Mouse (Mus musculus) gonadal fat pad, adult 2 months (tissue): ENCODE data around the gene Zcchc14. TPM values are rescaled to one million over a fixed set of nuclear protein-coding genes. Genes with fewer than 3 reads are reported as not detected.
"Not testable (repeated sequence)": the region's sequence is repeated elsewhere in the genome, so short reads cannot be mapped to it uniquely, and the experiment has no call there.

Experiments
- DNase-seq: peaks from one replicate; pipeline ENCODE4 v3.0.0-alpha.2; 2012; ENCODE audit warnings: low read depth
- polyA plus RNA-seq: library from polyadenylated mRNA; depleted of rRNA; stranded (reverse); fragments of >200 nt; gene quantifications from 2 replicates; pipeline ENCODE4 v1.2.3, GENCODE M21; 2012

Gene Zcchc14
- polyA plus RNA-seq, 1 experiment = 18.2 TPM

DNA sequence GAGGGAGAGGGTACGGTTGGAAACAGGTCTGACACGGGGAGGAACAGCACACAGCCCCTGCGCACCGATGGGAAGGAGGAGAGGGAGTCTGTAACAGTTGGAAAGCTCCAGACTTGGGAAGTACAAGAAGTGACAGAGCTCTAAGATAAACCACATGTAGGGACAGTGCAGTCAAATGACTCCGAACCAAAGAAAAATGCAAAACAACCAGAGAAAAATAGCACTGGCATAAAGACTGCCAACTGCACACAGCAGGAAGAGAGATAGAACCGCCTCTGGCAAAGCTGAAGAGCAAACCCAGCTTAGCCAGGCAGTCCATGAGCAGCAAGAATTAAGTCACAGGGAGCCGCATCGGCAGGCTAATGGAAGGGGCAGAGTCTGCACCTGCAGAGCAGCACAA, 29.7 kb downstream of the Zcchc14 start:
- no peak for DNase-seq

DNA sequence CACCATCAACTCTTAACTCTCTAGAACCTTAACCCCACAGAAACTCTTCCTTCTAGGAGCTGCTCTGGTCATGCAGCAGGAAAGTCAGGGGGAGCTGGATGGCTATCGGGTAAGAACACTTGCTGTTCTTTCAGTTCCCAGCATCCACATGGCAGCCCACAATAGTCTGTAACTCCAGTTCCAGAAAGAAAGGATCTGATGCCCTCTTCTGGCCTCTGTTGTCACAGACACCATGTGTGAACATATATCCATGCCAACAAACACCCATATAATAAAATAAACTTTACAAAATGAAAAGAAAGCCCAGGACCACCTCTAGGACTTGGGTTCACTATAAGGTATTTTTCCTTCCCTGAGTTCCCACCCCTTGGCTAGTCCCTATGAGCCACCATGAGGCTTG, 30.8 kb downstream of the Zcchc14 start:
- DNase-seq = no peak

DNA sequence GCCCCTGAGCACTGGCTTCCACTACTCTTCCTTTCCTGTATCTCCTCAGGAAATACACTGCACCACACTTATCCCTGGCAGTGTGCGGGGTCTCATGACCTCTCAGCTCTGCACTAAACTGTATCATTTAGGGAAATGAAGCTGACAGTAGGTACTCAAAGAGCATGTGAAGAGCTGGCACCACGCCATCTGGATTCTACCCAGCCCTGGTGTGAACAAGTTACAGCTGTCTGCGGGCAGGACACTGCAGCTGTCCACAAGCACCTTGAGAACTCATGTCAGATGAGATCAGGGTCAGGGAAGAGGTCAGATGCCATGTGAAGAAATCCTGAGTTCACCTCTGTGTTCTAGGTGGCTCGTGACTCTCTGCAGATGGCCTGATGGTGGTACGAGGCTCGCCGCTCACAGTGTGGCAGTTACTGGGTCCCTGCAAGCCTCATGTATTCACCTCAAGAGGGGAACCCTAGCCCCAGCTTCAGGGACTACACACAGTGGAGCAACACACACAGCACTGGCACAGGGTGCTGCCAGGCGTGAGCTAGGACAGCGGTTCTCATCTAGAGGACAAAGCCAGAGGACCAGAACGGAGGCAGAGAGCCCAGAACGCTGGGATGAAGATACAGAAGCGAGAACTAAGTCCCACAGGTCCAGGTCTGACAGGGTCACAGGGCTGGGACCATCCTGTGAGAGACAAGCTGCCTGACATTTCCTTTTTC, 31.7 kb downstream of the Zcchc14 start:
- DNase-seq = no peak

DNA sequence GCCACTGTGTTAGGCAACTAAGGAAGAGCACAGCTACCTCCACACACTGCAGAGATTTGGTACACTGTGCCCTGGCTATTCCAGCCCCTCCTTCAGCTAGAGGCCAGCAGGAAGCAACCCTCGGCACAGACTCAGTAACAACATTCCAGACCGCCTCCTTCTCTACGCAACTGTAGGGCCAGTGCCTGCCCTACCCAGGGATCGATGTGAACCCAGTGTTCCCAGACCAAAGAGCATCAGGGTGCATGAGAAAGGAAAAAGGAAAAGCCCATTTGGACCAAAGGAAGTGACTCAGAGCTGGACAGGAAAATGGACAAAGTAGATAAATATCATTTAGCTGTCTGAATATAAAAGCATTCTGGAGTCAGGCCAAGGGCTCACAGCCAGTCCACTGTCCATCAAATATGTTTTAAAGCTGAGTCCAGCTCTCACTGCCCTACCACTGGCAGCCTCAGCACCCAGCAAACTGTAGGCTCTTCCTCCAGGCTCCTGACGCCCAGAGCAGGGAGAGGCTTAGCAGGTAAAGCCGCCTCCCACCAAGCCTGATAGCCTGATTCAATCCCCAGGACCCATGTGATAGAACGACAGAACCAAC, 33.2 kb downstream of the Zcchc14 start:
- DNase-seq = no peak

DNA sequence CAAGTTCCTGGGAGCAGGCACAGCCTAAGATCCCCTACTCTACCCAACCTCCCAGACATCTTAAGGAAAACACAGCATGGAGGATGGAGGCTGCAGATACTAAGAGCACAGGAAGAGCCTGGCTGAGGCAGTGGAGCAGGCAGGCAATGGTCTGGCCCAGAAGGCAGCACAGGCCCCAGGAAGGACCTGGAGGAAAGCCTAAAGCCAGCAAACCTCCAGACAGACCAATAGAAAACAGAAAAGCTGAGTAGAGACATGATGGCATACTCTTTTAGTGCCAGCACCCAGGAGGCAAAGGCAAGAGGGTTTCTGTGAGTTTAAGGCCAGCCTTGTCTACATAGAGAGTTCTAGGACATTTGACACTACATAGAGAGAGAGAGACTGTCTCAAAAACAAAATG, 39.3 kb downstream of the Zcchc14 start:
- DNase-seq = no peak

DNA sequence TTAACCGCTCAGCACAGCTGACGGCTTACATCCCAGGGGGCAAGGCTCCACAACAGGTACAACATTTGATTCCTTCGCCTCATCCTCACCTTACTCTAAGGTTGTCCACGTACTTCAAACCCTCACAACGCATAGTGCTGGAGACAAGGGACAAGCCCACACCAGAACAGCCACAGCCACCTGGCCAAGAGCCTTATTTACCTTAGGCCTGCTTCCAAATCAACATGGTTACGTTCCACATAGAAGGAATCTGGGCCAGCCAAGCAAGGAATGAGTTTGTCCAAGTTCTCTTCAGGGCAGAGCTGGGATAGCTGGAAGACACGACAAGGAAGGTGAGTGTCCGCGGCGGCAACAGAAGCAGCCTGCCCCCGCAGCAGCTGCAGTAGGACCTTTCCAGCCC, 42.8 kb downstream of the Zcchc14 start:
- no peak for DNase-seq

DNA sequence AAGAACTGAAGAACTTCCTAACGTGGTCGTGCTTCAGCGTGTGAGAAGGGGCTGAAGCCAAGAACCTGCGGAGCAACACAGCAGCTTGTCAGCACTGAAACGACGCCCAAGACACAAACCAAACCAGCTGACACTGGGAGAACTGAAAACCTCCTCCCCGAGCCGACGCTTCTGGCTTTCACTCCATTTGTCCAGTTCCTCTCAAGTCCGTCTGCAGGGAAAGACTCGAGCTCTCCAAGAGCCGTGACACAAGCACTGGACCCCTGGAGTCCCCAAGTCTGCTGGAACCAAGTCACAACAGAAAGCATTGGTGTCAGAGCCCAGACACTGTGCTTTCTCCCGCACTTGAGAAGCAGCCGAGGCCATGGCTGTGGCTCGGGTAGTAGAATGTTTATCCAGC, 43.5 kb downstream of the Zcchc14 start:
- DNase-seq = no peak

DNA sequence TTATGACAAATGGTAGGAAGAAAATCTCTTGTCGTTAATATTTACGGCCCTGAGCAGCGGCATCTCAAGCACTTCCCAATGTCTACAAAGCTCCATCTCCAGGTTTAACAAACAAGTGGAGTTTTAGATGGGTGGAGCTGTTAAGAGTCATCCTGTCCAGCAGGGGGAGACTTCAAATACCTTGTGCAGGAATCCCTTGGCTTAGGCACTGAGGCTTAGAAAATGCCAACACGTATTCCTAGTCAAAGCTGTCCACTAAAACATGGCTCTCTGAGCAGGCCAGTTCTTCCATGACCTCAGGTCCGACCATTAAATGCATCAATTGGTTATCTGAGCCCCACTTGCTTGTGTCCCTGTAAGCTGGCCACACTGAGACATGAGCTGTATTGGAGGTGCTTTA, 45.0 kb downstream of the Zcchc14 start:
- no peak for DNase-seq

DNA sequence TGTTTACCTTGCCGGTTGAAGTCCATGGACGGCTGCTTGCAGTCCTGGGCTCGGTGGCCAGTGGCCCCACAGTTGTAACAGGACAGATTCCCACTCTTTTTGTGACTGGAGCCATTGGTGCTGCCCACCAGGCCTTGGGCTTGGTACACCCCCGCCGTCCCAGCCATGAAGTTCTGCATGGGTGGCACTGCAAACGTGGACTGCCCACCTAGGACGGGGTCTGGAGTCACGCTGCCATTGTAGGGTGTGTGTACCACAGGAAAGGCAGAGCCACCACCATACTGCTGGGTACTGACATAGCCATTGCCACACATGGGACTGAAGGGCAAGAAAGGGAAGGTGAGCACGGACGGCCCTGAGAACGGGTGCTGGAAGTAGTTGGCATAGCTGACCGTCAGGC, 48.9 kb downstream of the Zcchc14 start:
- no peak for DNase-seq

DNA sequence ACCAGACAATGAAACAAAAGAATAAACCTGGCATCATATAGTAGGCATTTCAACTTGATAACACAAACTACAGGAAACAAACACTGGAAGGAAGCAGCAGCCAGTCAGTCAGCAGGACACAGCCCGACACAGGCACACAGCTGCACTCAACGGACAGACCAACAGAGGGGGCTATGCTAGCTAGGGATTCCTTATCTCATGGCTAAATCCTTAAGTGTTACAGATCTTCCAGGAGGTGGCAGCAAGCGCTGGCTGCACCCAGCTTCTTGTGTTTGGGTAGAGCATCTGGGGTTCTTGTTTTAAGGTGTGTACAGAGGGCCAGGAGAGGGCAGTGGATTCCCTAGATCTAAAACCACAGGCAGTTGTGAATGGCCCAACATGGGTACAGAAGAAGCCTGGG, 49.8 kb downstream of the Zcchc14 start:
- DNase-seq = no peak

DNA sequence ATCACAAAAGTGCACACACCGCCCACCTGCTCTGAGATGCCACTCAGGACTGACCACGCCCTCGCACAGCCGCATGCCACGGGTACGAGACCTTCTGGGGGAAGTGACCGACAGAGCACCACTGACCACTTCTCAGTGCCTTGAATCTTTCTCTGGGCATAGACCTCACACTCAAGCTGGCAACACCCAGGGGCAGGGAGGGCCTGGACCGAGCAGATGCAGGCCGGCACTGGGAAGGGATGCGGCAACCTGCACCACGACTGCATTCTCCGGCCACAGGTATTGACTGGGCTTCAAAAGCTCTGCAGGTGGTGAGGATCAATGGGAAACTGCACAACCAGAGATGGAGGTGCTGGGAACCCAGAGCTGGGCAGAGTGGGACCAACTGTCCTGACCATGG, 50.3 kb downstream of the Zcchc14 start:
- no peak for DNase-seq

DNA sequence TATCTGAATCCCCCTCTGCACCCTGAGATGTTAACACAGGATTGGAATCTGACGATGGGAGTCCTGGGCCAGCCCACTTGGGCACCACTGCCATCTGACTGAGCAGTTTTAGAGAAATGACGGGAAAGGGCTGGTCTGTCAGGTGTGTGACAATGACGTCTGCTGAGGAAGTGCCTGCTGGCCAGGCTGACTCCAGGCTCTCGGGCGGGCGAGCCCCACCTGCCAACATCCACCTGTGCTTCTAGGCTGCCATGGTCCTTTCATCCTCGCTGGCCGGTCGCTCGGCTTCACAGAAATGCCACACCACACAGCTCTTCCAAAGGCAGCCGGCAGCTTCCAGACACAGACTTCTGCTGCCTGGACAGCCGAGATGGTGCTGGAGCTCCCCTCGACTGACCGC, 52.9 kb downstream of the Zcchc14 start:
- no peak for DNase-seq

DNA sequence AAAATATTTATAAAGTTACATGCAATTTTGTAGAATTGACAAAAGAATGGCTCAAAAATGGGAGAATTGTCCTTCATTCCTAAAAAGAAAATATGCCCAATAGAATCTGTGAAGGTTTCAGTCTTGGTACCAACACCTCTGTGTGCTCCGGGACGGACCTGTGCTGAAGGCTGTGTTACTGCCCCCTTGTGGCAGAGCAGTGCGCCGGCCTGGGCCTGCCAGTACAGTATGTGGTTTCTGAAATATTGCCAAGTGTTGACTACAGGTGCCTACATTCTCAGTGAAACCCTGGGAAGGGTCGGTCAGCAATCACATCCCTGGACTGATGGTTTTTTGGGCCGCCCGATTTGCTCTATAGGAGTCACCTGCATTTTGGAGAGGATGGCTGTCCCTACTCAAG, 53.8 kb downstream of the Zcchc14 start:
- DNase-seq = no peak

DNA sequence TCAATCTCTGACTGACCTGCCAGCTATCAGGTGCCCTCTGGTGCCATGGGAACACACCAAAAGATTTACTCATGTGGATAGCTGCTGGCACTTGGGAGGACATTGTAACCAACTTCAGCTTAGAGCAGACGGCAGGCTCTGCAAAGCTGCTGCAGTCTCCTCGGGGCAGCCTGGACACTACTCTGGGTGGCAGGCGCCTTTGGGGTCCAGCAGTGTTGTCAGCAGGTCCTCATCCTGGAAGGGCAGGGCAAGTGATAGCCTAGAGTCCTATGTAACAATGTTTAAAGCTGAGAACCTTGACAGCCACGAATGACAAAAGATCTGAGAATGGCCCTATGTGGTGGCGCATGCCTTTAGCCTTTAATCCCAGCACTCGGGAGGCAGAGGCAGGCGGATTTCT, 54.5 kb downstream of the Zcchc14 start:
- no peak for DNase-seq

DNA sequence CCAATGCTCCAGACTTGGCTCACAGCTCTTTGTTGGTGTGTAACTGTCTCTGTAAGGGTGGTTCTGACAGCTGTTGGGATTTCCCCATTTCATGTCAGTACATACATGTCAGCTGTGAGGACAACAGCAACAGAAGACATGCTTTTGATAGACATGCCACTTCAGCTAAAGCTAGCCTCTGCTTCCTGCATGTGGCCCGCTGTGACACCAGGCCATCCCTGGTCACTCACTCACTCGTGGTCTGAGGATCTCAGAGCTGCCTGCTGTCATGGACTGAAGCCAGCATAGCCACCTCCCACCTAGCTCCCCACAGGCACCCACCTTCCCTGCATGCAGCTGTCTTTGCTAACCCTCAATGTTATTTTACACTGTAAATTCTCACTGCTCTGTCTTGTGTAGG, 55.2 kb downstream of the Zcchc14 start:
- not testable (repeated sequence) for DNase-seq

DNA sequence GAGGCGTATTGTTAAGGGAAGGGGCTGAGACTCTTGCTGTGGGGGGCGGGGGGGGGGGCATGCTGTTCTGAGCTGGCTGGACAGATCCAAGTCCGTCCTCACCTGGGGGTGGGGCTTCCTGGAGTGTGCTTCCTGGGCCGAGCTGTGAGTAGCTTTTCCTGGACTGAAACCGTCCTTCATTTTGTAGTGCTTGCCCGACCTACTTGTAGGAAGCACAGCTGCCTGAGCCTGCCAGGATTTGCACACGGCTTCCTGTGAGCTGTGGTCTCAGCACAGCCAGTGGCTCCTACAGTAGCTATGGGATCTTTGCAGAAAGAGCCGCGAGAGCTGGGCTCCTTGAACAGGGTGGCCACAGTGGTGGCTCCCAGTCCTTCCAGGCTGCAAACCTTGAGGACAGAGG, 58.7 kb downstream of the Zcchc14 start:
- no peak for DNase-seq

DNA sequence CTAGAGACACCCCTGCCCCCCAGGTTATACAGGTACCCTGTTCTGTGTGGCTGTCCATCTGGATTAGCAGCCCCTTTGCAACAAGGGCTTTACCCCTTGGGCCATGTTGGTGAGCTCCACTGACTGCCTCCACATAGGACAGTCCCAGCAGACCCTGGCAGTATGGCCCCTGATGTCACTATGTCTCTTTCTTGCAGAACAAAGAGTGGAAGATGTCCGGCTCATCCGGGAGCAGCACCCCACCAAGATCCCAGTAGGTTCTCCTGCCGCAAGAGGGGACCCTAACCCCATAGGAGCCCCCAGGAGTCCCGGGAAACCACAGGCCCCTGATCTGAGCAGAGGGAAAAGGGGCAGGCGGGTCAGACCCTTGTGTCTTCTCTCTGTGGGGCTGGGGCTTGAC, 59.4 kb downstream of the Zcchc14 start:
- no peak for DNase-seq

DNA sequence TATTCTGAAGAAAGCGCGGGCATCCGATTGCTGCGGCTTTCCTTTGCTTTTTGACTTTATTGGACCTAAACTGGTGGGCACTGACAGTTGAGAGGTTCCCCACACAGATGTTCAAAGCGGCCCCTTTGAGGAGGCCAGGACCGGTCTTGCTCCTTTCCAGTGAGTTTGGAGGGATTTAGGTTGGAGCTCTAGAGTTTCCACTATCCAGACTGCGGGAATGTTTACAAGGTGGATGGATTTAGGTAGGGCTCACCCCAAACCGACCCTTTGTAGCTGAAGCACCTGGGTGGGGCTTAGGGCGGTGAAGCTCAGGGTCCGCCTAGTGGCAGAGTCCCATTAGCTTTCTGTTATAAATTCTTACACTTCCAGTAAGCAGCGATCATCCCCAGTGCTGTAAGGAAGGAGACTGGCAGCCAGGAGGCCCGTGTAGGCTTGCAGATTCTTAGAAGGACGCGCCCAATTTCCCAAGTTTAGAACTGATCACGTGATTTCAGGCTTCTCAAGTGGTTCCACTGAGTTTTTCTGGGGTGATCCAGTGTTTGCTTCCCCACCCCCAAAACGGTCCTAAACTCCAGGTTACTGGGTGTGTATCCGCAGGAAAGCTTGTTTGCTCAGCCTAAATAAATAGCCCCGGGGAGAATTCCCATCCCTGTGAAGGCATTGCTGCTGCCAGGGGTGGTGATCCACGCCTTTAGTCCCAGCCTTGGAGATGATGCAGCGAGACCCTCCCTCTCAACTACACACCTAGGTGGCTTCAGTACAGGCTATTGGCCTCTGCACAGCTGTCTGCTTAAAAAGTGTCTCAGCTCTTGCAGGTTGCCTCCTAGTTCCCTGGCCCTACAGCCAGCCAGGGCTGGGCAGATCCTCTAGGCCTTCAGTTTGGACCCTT, 61.3 kb downstream of the Zcchc14 start:
- DNase-seq = no peak

DNA sequence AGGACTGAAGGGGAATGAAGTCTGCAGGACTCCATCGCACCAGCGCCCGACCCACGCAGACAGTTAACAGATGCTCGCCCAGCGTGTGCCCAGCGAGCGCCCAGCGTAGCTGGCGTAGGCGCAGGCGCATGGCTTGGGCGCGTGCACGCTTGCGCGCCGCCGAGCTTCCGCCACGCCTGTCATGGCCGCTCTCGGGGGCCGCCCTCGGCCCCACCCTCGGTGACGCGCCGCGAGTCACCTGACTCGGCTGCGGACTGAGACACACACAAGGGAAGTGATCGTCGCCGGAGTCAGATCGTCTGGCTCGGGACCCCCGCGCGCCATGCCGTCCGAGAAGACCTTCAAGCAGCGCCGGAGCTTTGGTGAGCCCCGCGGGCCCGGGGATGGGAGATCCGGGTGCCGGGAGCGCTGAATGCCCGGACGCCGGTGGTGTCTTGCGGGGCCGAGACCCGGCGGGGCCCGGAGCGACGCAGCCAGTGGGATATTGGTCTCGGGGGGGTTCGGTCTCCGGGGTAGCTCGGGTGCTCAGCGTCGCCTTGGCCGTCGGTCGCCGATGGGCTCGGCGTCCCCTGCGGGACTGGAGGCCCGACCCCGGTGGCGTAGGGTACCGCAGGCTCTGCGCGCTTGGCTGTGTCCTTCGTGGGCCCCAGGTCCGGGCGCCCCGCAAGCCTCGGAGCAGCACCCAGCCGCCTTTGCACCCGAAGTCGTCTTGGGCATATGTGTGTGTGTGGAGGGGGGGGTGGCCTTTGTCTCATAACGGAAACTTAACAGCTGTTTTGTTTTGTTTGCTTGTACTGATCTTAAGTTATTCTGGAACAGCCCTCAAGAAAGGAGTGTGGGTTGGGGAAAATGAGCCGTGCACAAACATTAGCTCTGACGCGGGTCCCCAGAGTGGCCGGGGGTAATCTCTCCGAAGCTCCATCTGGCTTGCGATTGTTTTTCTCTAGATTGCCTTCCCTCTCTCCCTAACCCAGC, 62.2 kb downstream of the Zcchc14 start, which contains the start of gene Map1lc3b:
Gene Map1lc3b, plus strand, starts transcription at position 159 of the 975 bp plus-strand sequence.
- no peak for DNase-seq

DNA sequence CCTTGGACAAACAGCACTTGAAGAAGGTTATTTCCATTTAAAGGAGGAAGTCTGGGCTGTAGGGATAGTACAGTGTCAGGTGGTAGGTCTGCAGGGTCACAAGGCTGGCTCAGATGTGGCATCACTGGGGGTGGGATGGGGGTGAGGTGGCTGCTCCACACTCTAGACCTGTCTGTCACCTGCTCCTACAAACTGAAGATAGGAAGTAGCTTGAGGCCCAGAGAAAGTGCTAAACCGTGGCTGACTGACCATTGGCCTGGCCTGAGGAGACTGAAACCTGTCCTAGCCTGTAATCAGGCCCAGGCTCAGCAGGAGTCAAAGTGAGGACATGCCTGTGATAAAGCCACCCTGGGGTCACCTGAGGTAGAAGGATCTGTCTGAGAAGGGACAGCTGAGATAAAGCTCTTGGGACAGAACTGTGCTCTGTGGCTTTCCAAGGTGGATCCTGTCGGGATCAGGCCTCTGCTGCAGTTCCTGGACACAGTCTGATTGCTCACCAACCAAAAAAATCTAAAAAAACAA, 63.4 kb downstream of the Zcchc14 start:
- no peak for DNase-seq

DNA sequence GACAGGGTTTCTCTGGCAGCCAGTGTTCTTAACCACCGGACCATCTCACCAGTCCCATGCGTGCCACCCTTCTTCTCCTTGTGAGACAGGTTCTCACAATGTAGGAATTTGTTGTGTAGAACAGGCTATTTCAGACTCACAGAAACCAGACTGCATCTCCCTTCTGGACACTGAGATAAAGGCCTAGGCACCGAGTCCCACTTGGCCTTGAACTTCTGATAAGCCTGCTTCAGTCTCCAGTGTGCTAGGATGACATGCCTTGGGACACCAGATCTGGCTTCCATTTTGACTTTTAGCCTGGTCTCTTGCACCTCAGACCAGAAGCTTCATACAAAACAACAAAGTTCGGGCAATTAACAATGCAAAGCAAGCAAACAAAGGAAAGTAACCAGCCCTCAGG, 64.0 kb downstream of the Zcchc14 start:
- DNase-seq = no peak
